Mouse (Mus musculus): Measurements from ENCODE around the gene Lyst. TPM values are rescaled to one million over a fixed set of nuclear protein-coding genes. Genes with fewer than 3 reads are reported as not detected.
"Not testable (repeated sequence)": the region's sequence is repeated elsewhere in the genome, so short reads cannot be mapped to it uniquely, and the experiment has no call there.

The Lyst gene
- polyA plus RNA-seq, 1 experiment from 2014 or later = 4.6 TPM

- H3K4me2 ChIP-seq (ENCODE audit: low read length) = no peak overlapping the region
- no peaks in the 10 kb centered on the region for H3K36me3 ChIP-seq (ENCODE audit: control insufficient read depth, insufficient read depth, low read length)
- no peaks in the 10 kb centered on the region for H3K9me3 ChIP-seq (ENCODE audit: control insufficient read depth, low read length)
- H3K4me1 ChIP-seq (ENCODE audit: control insufficient read depth in 2 of 2, insufficient read depth in 2 of 2, low read length in 2 of 2) = no peaks in the 10 kb centered on the region
- ATAC-seq (ENCODE audit: insufficient number of reproducible peaks, insufficient read depth, low FRiP score, low read depth) = no peak
- H3K27ac ChIP-seq (replicated peaks in 1 of 2; ENCODE audit: control insufficient read depth in 1 of 2, insufficient read depth in 1 of 2, low read depth in 2 of 2, low read length in 2 of 2) = no peak overlapping the region
- H3K9ac ChIP-seq (ENCODE audit: low read length) = no peak overlapping the region
- H3K27me3 ChIP-seq (ENCODE audit: control insufficient read depth, insufficient read depth, low read length) = no peaks in the 10 kb centered on the region
- no peak overlapping the region for H3K4me3 ChIP-seq (ENCODE audit: control insufficient read depth in 1 of 2, insufficient read depth in 1 of 2, low read depth in 1 of 2, low read length in 2 of 2)
- 27% methylated on average over 5 of the region's 5 CpGs for WGBS
Observed at GRCm38 (mm10) chr13:13795166-13795832, 205.1 kb downstream of the Lyst start.

- Histone ChIP-seq H3K27ac (replicated peaks in 1 of 2; ENCODE audit: control insufficient read depth in 1 of 2, insufficient read depth in 1 of 2, low read depth in 2 of 2, low read length in 2 of 2) (no peak overlapping the region), H3K36me3 (ENCODE audit: control insufficient read depth, insufficient read depth, low read length) (no peaks in the 10 kb centered on the region), H3K4me1 (ENCODE audit: control insufficient read depth in 2 of 2, insufficient read depth in 2 of 2, low read length in 2 of 2) (no peaks in the 10 kb centered on the region), H3K27me3 (ENCODE audit: control insufficient read depth, insufficient read depth, low read length) (no peaks in the 10 kb centered on the region), H3K9ac (ENCODE audit: low read length) (no peak overlapping the region), H3K9me3 (ENCODE audit: control insufficient read depth, low read length) (no peaks in the 10 kb centered on the region), H3K4me2 (ENCODE audit: low read length) (no peak overlapping the region), H3K4me3 (ENCODE audit: control insufficient read depth in 1 of 2, insufficient read depth in 1 of 2, low read depth in 1 of 2, low read length in 2 of 2) (no peak overlapping the region)
- 90% methylated on average over 1 of the region's 1 CpGs for WGBS
- ATAC-seq (ENCODE audit: insufficient number of reproducible peaks, insufficient read depth, low FRiP score, low read depth) = no peak
Observed at GRCm38 (mm10) chr13:13796082-13796481, 205.9 kb downstream of the Lyst start.

GRCm38 (mm10) chr13:13797816-13798215, 207.6 kb downstream of the Lyst start:
- not testable (repeated sequence) for H3K36me3 ChIP-seq (ENCODE audit: control insufficient read depth, insufficient read depth, low read length); H3K4me3 ChIP-seq (ENCODE audit: control insufficient read depth in 1 of 2, insufficient read depth in 1 of 2, low read depth in 1 of 2, low read length in 2 of 2); H3K27me3 ChIP-seq (ENCODE audit: control insufficient read depth, insufficient read depth, low read length); H3K4me2 ChIP-seq (ENCODE audit: low read length); H3K4me1 ChIP-seq (ENCODE audit: control insufficient read depth in 2 of 2, insufficient read depth in 2 of 2, low read length in 2 of 2); H3K9me3 ChIP-seq (ENCODE audit: control insufficient read depth, low read length); ATAC-seq (ENCODE audit: insufficient number of reproducible peaks, insufficient read depth, low FRiP score, low read depth); H3K27ac ChIP-seq (replicated peaks in 1 of 2; ENCODE audit: control insufficient read depth in 1 of 2, insufficient read depth in 1 of 2, low read depth in 2 of 2, low read length in 2 of 2); H3K9ac ChIP-seq (ENCODE audit: low read length)
- 87% methylated on average over 12 of the region's 12 CpGs for WGBS

GRCm38 (mm10) chr13:13798775-13799174, 208.6 kb downstream of the Lyst start:
- WGBS = 69% methylated on average over 8 of the region's 8 CpGs
- Histone ChIP-seq H3K27ac (replicated peaks in 1 of 2; ENCODE audit: control insufficient read depth in 1 of 2, insufficient read depth in 1 of 2, low read depth in 2 of 2, low read length in 2 of 2) (no peak overlapping the region), H3K4me2 (ENCODE audit: low read length) (no peak overlapping the region), H3K9me3 (ENCODE audit: control insufficient read depth, low read length) (no peaks in the 10 kb centered on the region), H3K9ac (ENCODE audit: low read length) (no peak overlapping the region), H3K36me3 (ENCODE audit: control insufficient read depth, insufficient read depth, low read length) (no peaks in the 10 kb centered on the region), H3K27me3 (ENCODE audit: control insufficient read depth, insufficient read depth, low read length) (no peaks in the 10 kb centered on the region), H3K4me1 (ENCODE audit: control insufficient read depth in 2 of 2, insufficient read depth in 2 of 2, low read length in 2 of 2) (no peaks in the 10 kb centered on the region), H3K4me3 (ENCODE audit: control insufficient read depth in 1 of 2, insufficient read depth in 1 of 2, low read depth in 1 of 2, low read length in 2 of 2) (no peak overlapping the region)
- ATAC-seq (ENCODE audit: insufficient number of reproducible peaks, insufficient read depth, low FRiP score, low read depth) = no peak

GRCm38 (mm10) chr13:13808337-13809132, 218.3 kb downstream of the Lyst start:
- 50% methylated on average over 11 of the region's 11 CpGs for WGBS
- H3K4me3 ChIP-seq (ENCODE audit: control insufficient read depth in 1 of 2, insufficient read depth in 1 of 2, low read depth in 1 of 2, low read length in 2 of 2) = no peak overlapping the region
- H3K27me3 ChIP-seq (ENCODE audit: control insufficient read depth, insufficient read depth, low read length) = no peaks in the 10 kb centered on the region
- no peaks in the 10 kb centered on the region for H3K9me3 ChIP-seq (ENCODE audit: control insufficient read depth, low read length)
- H3K27ac ChIP-seq (replicated peaks in 1 of 2; ENCODE audit: control insufficient read depth in 1 of 2, insufficient read depth in 1 of 2, low read depth in 2 of 2, low read length in 2 of 2) = no peak overlapping the region
- H3K36me3 ChIP-seq (ENCODE audit: control insufficient read depth, insufficient read depth, low read length) = no peaks in the 10 kb centered on the region
- no peak overlapping the region for H3K4me2 ChIP-seq (ENCODE audit: low read length)
- no peak overlapping the region for H3K9ac ChIP-seq (ENCODE audit: low read length)
- ATAC-seq (ENCODE audit: insufficient number of reproducible peaks, insufficient read depth, low FRiP score, low read depth) = no peak
- no peaks in the 10 kb centered on the region for H3K4me1 ChIP-seq (ENCODE audit: control insufficient read depth in 2 of 2, insufficient read depth in 2 of 2, low read length in 2 of 2)

GRCm38 (mm10) chr13:13810885-13811284, 220.7 kb downstream of the Lyst start:
- H3K27me3 ChIP-seq (ENCODE audit: control insufficient read depth, insufficient read depth, low read length) = no peaks in the 10 kb centered on the region
- H3K9me3 ChIP-seq (ENCODE audit: control insufficient read depth, low read length) = no peaks in the 10 kb centered on the region
- 75% methylated on average over 7 of the region's 7 CpGs for WGBS
- H3K36me3 ChIP-seq (ENCODE audit: control insufficient read depth, insufficient read depth, low read length) = no peaks in the 10 kb centered on the region
- H3K4me3 ChIP-seq (ENCODE audit: control insufficient read depth in 1 of 2, insufficient read depth in 1 of 2, low read depth in 1 of 2, low read length in 2 of 2) = no peak overlapping the region
- H3K4me1 ChIP-seq (ENCODE audit: control insufficient read depth in 2 of 2, insufficient read depth in 2 of 2, low read length in 2 of 2) = no peaks in the 10 kb centered on the region
- no peak overlapping the region for H3K4me2 ChIP-seq (ENCODE audit: low read length)
- no peak overlapping the region for H3K27ac ChIP-seq (replicated peaks in 1 of 2; ENCODE audit: control insufficient read depth in 1 of 2, insufficient read depth in 1 of 2, low read depth in 2 of 2, low read length in 2 of 2)
- no peak overlapping the region for H3K9ac ChIP-seq (ENCODE audit: low read length)
- no peak for ATAC-seq (ENCODE audit: insufficient number of reproducible peaks, insufficient read depth, low FRiP score, low read depth)

- no peaks in the 10 kb centered on the region for H3K27me3 ChIP-seq (ENCODE audit: control insufficient read depth, insufficient read depth, low read length)
- H3K36me3 ChIP-seq (ENCODE audit: control insufficient read depth, insufficient read depth, low read length) = no peaks in the 10 kb centered on the region
- no peaks in the 10 kb centered on the region for H3K4me1 ChIP-seq (ENCODE audit: control insufficient read depth in 2 of 2, insufficient read depth in 2 of 2, low read length in 2 of 2)
- 63% methylated on average over 3 of the region's 3 CpGs for WGBS
- no peak overlapping the region for H3K4me2 ChIP-seq (ENCODE audit: low read length)
- H3K27ac ChIP-seq (replicated peaks in 1 of 2; ENCODE audit: control insufficient read depth in 1 of 2, insufficient read depth in 1 of 2, low read depth in 2 of 2, low read length in 2 of 2) = no peak overlapping the region
- no peak for ATAC-seq (ENCODE audit: insufficient number of reproducible peaks, insufficient read depth, low FRiP score, low read depth)
- no peaks in the 10 kb centered on the region for H3K9me3 ChIP-seq (ENCODE audit: control insufficient read depth, low read length)
- H3K9ac ChIP-seq (ENCODE audit: low read length) = no peak overlapping the region
- no peak overlapping the region for H3K4me3 ChIP-seq (ENCODE audit: control insufficient read depth in 1 of 2, insufficient read depth in 1 of 2, low read depth in 1 of 2, low read length in 2 of 2)
Observed at GRCm38 (mm10) chr13:13818696-13819095, 228.5 kb downstream of the Lyst start.
